Mouse (Mus musculus): ENCODE data around the gene Pfdn6.
A peak's percentile ranks its signal among the peaks of the same experiment; 100 is the strongest.

GRCm38 (mm10) chr17:33955555-33956214 lies 15.5 kb upstream of the Pfdn6 start, which contains the start of the genes Vps52 and Rps18:
- peak; percentile 93 for TF ChIP-seq POLR2A (IDR thresholded peaks at IDR 0.05; ENCODE audit: low read depth, low read length)
- TF ChIP-seq CTCF (IDR thresholded peaks at IDR 0.05; ENCODE audit: extremely low read depth, insufficient read length, insufficient replicate concordance, low read depth, low read length), result 0 out of 2 replicates have a peak, but pooled peaks have one; percentile 3

Data from small intestine, adult 2 months (tissue).